Mouse (Mus musculus): ENCODE measurements around the gene Cacnb3. TPM values are rescaled to one million over a fixed set of nuclear protein-coding genes. Genes with fewer than 3 reads are reported as not detected.

The Cacnb3 gene
- polyA plus RNA-seq, 1 experiment, result 20.2 TPM

DNA sequence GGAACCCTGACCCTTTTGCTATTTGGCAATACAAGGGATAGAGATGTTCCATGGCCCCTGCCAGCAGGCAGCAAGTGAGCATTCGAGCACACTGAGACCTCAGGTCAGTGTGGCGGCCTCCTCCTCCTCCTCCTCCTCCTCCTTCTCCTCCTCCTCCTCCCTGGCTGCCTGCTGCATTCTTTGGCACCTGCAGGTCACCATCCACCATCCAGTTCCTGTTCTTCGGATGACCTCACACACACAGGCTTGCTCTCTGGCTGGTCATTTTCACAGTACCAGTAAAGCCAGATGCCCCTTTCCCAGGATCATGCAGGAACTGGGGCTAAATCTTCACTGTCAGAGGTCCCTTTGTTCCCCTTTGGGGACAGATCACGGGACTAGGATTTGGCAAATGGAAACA, 39.2 kb upstream of the Cacnb3 start:
- no peak for DNase-seq

DNA sequence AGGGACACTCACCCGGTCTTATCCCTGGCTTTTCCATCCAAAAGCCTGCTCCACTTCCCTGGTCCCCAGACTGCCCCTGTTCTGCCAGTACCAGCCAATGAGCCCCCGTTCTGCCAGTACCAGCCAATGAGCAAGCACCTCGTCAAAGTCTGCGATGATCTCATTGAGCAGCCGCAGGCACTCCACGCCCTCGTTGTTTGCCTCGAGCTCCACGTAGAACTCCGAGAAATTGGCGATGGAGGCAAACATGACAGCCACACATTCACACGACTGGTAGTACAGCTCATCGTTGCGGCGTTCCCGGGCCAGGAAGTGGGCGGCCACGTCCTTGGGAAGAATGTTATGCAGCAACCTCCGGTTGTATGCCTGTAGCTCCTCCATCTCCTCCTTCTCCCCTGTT, 36.4 kb upstream of the Cacnb3 start:
- H3K4me3 ChIP-seq (ENCODE audit: insufficient read depth, low read depth, low read length), result no peak overlapping the region
- WGBS, result 84% methylated on average over 19 of the region's 19 CpGs
- TF ChIP-seq POLR2A (IDR thresholded peaks at IDR 0.05; ENCODE audit: low read depth, low read length), result no peak
- H3K36me3 ChIP-seq (ENCODE audit: control insufficient read depth, insufficient read depth, low read length), result peaks cover 9% of the 10 kb centered on the region
- DNase-seq, result no peak
- no peak overlapping the region for H3K27ac ChIP-seq (ENCODE audit: insufficient read depth, low read depth, low read length)
- peaks cover 10% of the 10 kb centered on the region; the same call in 1 of the 2 replicates for H3K4me1 ChIP-seq (ENCODE audit: control insufficient read depth, insufficient read depth, low read length)
- no peaks in the 10 kb centered on the region for H3K27me3 ChIP-seq (replicated peaks; ENCODE audit: control insufficient read depth, insufficient read depth, low read length)

More for the DNA sequence above, 39.2 kb upstream of the Cacnb3 start:
- 31% methylated on average over 4 of the region's 4 CpGs for WGBS
- Histone ChIP-seq H3K27me3 (replicated peaks; ENCODE audit: control insufficient read depth, insufficient read depth, low read length) (no peaks in the 10 kb centered on the region), H3K4me3 (ENCODE audit: insufficient read depth, low read depth, low read length) (no peak overlapping the region), H3K4me1 (ENCODE audit: control insufficient read depth, insufficient read depth, low read length) (peaks cover 10% of the 10 kb centered on the region; the same call in 1 of the 2 replicates), H3K27ac (ENCODE audit: insufficient read depth, low read depth, low read length) (no peak overlapping the region), H3K36me3 (ENCODE audit: control insufficient read depth, insufficient read depth, low read length) (peaks cover 9% of the 10 kb centered on the region)
- TF ChIP-seq CTCF (conservative IDR thresholded peaks at IDR 0.05; ENCODE audit: insufficient read depth, insufficient read length, low read depth, low read length) (no peak), POLR2A (IDR thresholded peaks at IDR 0.05; ENCODE audit: low read depth, low read length) (no peak)

DNA sequence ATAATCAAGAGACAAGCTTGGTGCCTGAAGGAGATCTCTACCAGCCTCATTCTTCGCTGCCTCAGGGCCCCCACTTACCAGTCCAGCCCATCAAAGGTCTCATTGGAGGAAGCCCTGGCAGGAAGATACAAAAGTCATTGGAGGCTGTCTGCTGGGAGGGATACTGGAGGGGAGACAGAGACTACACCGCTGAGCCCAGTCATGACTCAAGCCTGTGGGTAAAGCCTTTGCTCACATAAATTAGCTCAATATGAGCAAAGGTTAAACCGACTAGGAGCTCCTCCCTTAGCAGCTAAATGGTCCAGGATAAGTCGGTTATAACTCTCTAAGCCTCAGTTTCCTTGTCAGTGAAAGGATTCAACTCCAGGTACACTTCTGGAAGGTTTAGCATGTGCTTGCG, 35.6 kb upstream of the Cacnb3 start:
- H3K4me3 ChIP-seq (ENCODE audit: insufficient read depth, low read depth, low read length), result no peak overlapping the region
- TF ChIP-seq POLR2A (IDR thresholded peaks at IDR 0.05; ENCODE audit: low read depth, low read length) (no peak), CTCF (conservative IDR thresholded peaks at IDR 0.05; ENCODE audit: insufficient read depth, insufficient read length, low read depth, low read length) (no peak)
- 60% methylated on average over 5 of the region's 5 CpGs for WGBS
- H3K27ac ChIP-seq (ENCODE audit: insufficient read depth, low read depth, low read length), result no peak overlapping the region
- no peaks in the 10 kb centered on the region for H3K27me3 ChIP-seq (replicated peaks; ENCODE audit: control insufficient read depth, insufficient read depth, low read length)
- H3K4me1 ChIP-seq (ENCODE audit: control insufficient read depth, insufficient read depth, low read length), result peaks cover 10% of the 10 kb centered on the region; the same call in 1 of the 2 replicates
- peak; percentile 38 for DNase-seq
- peaks cover 9% of the 10 kb centered on the region for H3K36me3 ChIP-seq (ENCODE audit: control insufficient read depth, insufficient read depth, low read length)

DNA sequence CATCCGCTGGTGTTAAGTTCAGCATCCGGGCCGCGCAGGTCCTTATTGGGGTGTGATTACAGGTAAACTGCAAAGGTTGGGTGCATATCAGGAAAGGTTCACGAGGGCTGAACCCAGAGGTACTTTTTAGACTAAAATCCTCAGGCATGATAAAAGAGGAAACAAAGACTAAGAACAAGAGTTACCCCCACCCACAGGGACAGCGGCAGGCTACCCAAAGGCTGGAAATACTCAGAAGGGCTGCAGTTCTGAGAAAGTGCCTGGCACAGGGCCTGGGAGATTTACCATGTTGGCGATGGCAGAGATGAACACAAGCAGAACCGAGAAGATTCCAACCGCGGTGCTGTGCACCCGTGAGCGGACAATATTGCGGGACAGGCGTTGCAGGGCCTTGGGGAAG, 34.0 kb upstream of the Cacnb3 start:
- Histone ChIP-seq H3K27me3 (replicated peaks; ENCODE audit: control insufficient read depth, insufficient read depth, low read length) (no peaks in the 10 kb centered on the region), H3K4me3 (ENCODE audit: insufficient read depth, low read depth, low read length) (no peak overlapping the region), H3K4me1 (ENCODE audit: control insufficient read depth, insufficient read depth, low read length) (peaks cover 7% of the 10 kb centered on the region; the same call in 1 of the 2 replicates), H3K36me3 (ENCODE audit: control insufficient read depth, insufficient read depth, low read length) (peaks cover 9% of the 10 kb centered on the region), H3K27ac (ENCODE audit: insufficient read depth, low read depth, low read length) (no peak overlapping the region)
- TF ChIP-seq POLR2A (IDR thresholded peaks at IDR 0.05; ENCODE audit: low read depth, low read length) (no peak), CTCF (conservative IDR thresholded peaks at IDR 0.05; ENCODE audit: insufficient read depth, insufficient read length, low read depth, low read length) (no peak)
- no peak for DNase-seq
- 91% methylated on average over 14 of the region's 14 CpGs for WGBS

DNA sequence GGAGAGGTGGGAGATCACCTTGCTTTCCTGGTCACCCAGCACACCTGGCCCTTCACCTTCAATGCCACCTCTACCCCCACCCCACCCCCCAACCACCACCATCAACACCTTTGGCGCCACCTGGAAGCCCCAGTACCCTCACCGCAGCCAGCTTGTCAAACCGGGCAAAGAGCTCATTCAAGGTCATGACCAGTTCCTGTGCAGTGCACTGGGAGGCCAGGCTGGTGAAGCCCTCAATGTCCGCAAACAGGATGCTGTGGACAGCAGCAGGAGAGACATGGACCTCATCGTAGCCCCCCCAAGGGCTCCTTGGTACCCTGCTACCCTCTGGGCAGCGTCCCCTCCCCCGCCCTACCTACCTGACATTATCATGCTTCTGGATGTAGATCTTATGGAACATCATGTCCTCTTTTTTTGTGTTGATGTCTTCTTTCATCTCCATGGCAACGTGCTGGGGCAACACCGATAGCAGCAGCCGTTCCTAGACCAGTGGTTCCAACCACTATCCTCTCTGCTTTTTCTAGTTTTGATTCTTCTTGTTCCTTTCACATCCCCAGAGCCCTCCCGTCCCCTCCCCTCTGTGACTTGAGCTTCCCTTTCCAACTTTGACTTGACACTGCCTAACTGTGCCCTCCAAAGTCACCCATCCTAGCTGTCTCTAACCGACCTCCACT, 30.5 kb upstream of the Cacnb3 start:
- Histone ChIP-seq H3K27ac (ENCODE audit: insufficient read depth, low read depth, low read length) (no peak overlapping the region), H3K4me3 (ENCODE audit: insufficient read depth, low read depth, low read length) (no peak overlapping the region), H3K36me3 (ENCODE audit: control insufficient read depth, insufficient read depth, low read length) (peaks cover 3% of the 10 kb centered on the region), H3K27me3 (replicated peaks; ENCODE audit: control insufficient read depth, insufficient read depth, low read length) (no peaks in the 10 kb centered on the region), H3K4me1 (ENCODE audit: control insufficient read depth, insufficient read depth, low read length) (peaks cover 8% of the 10 kb centered on the region)
- no peak for DNase-seq
- 66% methylated on average over 12 of the region's 12 CpGs for WGBS
- TF ChIP-seq POLR2A (IDR thresholded peaks at IDR 0.05; ENCODE audit: low read depth, low read length) (no peak), CTCF (conservative IDR thresholded peaks at IDR 0.05; ENCODE audit: insufficient read depth, insufficient read length, low read depth, low read length) (no peak)

DNA sequence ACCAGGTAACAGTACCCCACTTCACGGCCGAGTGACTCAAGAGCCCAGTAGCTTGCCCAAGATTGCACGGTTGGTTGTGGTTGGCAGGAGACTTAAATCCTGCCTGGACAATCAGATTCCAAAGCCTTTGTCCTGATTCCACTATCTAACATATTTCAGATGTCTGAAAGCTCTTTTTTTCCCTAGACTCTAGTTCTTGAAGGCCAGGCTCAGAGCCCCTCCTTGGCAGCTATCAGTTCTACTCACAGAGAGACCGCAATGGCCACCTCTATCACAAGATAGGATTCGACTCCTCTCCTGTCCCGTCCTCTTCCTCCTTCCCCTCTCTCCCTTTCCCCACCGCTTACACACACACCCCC, 28.8 kb upstream of the Cacnb3 start:
- Histone ChIP-seq H3K4me3 (ENCODE audit: insufficient read depth, low read depth, low read length) (peak overlapping the region; percentile 46), H3K36me3 (ENCODE audit: control insufficient read depth, insufficient read depth, low read length) (no peaks in the 10 kb centered on the region), H3K27me3 (replicated peaks; ENCODE audit: control insufficient read depth, insufficient read depth, low read length) (no peaks in the 10 kb centered on the region), H3K4me1 (ENCODE audit: control insufficient read depth, insufficient read depth, low read length) (peaks cover 9% of the 10 kb centered on the region), H3K27ac (ENCODE audit: insufficient read depth, low read depth, low read length) (peak overlapping the region; percentile 85)
- no peak for DNase-seq
- WGBS, result 29% methylated on average over 7 of the region's 7 CpGs
- TF ChIP-seq POLR2A (IDR thresholded peaks at IDR 0.05; ENCODE audit: low read depth, low read length) (no peak), CTCF (conservative IDR thresholded peaks at IDR 0.05; ENCODE audit: insufficient read depth, insufficient read length, low read depth, low read length) (no peak)

DNA sequence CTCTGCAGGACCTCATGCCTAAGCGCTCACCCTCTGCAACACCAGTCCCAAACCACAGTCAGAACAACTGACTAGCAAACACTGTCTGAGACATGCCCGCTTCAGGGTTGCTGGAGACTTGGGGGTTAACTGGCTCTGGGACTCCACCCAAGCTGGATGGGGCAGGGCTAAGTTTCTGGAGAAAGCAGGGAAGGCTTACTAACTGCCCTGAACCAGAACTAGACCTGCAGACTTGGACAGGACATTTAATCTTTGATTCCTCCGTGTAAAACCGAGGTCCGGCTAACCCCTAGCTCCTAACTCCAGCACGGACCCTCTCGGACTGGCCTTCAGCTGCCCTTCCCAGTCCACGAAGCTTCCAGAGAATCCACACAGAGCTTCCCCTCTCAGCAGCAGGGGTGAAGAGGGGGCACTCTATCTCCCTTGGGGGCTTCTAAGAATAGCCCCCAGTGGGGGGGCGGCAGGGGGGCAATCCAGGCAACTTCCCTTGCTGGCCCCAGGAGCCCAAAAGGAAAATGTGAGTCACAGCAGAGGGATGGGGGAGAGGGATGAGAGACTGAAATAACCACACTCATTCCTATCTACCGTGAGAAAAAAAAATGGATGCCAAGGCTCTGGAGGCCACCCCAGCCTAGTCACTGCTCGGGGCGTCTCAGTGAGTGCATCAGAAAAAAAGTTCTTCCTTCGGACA, 28.3 kb upstream of the Cacnb3 start:
- Histone ChIP-seq H3K36me3 (ENCODE audit: control insufficient read depth, insufficient read depth, low read length) (no peaks in the 10 kb centered on the region), H3K4me3 (ENCODE audit: insufficient read depth, low read depth, low read length) (peak overlapping the region; percentile 46), H3K27ac (ENCODE audit: insufficient read depth, low read depth, low read length) (peak overlapping the region; percentile 85), H3K27me3 (replicated peaks; ENCODE audit: control insufficient read depth, insufficient read depth, low read length) (no peaks in the 10 kb centered on the region), H3K4me1 (ENCODE audit: control insufficient read depth, insufficient read depth, low read length) (peaks cover 9% of the 10 kb centered on the region)
- 16% methylated on average over 13 of the region's 13 CpGs for WGBS
- peak; percentile 56 for DNase-seq
- no peak for TF ChIP-seq CTCF (conservative IDR thresholded peaks at IDR 0.05; ENCODE audit: insufficient read depth, insufficient read length, low read depth, low read length)
- no peak for TF ChIP-seq POLR2A (IDR thresholded peaks at IDR 0.05; ENCODE audit: low read depth, low read length)
